Mouse (Mus musculus) liver, adult 2 months (tissue): ENCODE results near the gene Speer4f1. TPM values are rescaled to one million over a fixed set of nuclear protein-coding genes. Genes with fewer than 3 reads are reported as not detected.
A peak's percentile ranks its signal among the peaks of the same experiment; 100 is the strongest.

Experiments used
- DNase-seq: peaks from one replicate; pipeline ENCODE4 v3.0.0-alpha.2; 2011; ENCODE audit warnings: low read depth, low spot score; ENCODE audit errors: extremely low read depth
- H3K27ac ChIP-seq: fragments of 200-500 bp; replicated peaks from 2 replicates; pipeline ENCODE4 v1.5.1; 2012; ENCODE audit warnings: low read depth, mild to moderate bottlenecking, control low read depth, inconsistent platforms, low read length; ENCODE audit not compliant: insufficient read depth
- H3K27me3 ChIP-seq: fragments of 200-500 bp; 2 replicates; pipeline ENCODE4 v1.6.1; 2012; ENCODE audit warnings: mild to moderate bottlenecking, moderate library complexity, low read length, inconsistent platforms; ENCODE audit not compliant: control insufficient read depth, insufficient read depth
- H3K36me3 ChIP-seq: fragments of 200-500 bp; 2 replicates; pipeline ENCODE4 v1.6.1; 2012; ENCODE audit warnings: low read length, inconsistent platforms; ENCODE audit not compliant: control insufficient read depth, insufficient read depth
- H3K4me1 ChIP-seq: fragments of 200-500 bp; 2 replicates; pipeline ENCODE4 v1.6.1; 2011; ENCODE audit warnings: low read length; ENCODE audit not compliant: control insufficient read depth, insufficient read depth
- H3K4me3 ChIP-seq: fragments of 200-500 bp; 2 replicates; pipeline ENCODE4 v1.5.1; 2011; ENCODE audit warnings: low read depth, mild to moderate bottlenecking, control low read depth, low read length, moderate library complexity; ENCODE audit not compliant: insufficient read depth
- H3K79me2 ChIP-seq: fragments of 200-500 bp; 2 replicates; pipeline ENCODE4 v1.6.1; 2012; ENCODE audit warnings: inconsistent platforms, mild to moderate bottlenecking, low read length, moderate library complexity; ENCODE audit not compliant: control insufficient read depth, insufficient read depth
- H3K9ac ChIP-seq: fragments of 200-500 bp; 2 replicates; pipeline ENCODE4 v1.6.1; 2012; ENCODE audit warnings: low read depth, mild to moderate bottlenecking, control low read depth, inconsistent platforms, low read length
- CTCF ChIP-seq: fragments of 200-500 bp; IDR thresholded peaks from 2 replicates; pipeline ENCODE4 v1.5.1; 2011; ENCODE audit warnings: low read depth, low read length, control low read depth
- POLR2A ChIP-seq: fragments of 200-500 bp; IDR thresholded peaks from 2 replicates; pipeline ENCODE4 v1.6.1; 2011; ENCODE audit warnings: low read length, control low read depth; ENCODE audit not compliant: insufficient read depth; ENCODE audit errors: extremely low read depth
- WGBS: fragments of 180-500 bp; shearing (Covaris S2); methylation state at CpG from one replicate; pipeline ENCODE4 v1.1.7; 2018; 5-methylcytosine and 5-hydroxymethylcytosine counted together
- polyA plus RNA-seq: library from polyadenylated mRNA; depleted of rRNA; stranded (reverse); fragments of >200 nt; gene quantifications from 2 replicates; pipeline ENCODE4 v1.2.3, GENCODE M21; 2012; rRNA removed
- total RNA-seq: library from RNA; depleted of rRNA; stranded (reverse); fragments of >200 nt; gene quantifications from 2 replicates; pipeline ENCODE4 v1.2.3, GENCODE M21; 2014; rRNA removed

The Speer4f1 gene
- total and polyA plus RNA-seq, 2 experiments, result not detected

DNA sequence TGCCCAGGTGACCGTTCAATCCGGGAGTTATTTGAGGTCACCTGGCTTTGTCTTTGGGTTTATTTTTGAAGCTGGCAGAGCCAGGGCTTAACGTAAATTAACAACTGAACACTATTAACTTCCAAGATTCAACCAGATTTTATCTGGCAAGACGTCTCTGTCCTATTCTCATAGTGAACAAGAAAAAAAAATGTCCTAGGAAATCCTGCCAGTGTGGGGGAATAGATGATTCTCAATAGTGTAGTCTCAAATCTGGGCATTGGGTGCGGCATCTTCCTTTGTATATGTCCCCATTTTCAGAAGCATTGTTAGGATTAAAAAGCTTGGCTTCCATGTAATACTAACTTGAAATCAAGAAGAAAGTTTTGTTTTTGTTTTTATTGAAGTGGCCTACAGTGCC, 20.8 kb downstream of the Speer4f1 start:
- Histone ChIP-seq H3K36me3 (no peaks in the 10 kb centered on the region), H3K79me2 (no peaks in the 10 kb centered on the region), H3K27ac (no peak overlapping the region), H3K4me1 (no peaks in the 10 kb centered on the region), H3K4me3 (no peak overlapping the region), H3K9ac (no peak overlapping the region), H3K27me3 (no peaks in the 10 kb centered on the region)
- 82% methylated on average over 5 of the region's 5 CpGs for WGBS
- no peak for DNase-seq
- TF ChIP-seq CTCF (no peak), POLR2A (no peak)

DNA sequence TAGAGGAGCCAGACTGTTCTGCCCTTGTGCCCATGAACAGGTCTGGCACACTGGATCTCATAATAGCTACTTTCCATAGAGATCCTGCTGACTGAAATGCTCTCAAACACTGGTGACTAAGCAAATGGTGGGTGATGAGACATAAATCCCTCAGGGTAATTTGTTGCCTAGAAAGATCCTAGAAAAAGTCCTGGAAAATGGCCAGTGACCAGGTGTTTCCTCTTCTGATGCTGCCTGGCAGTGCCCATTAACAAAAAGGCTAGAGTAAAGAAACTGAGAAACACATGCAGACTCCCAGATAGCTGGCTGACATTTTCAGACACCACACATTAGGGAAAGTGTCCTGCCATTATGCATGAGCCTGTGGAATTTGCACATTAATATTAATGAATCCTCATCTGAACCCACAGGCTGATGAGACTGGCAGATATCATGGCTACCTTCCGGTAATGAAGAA, 24.0 kb downstream of the Speer4f1 start:
- Histone ChIP-seq H3K4me3 (no peak overlapping the region), H3K9ac (no peak overlapping the region), H3K4me1 (no peaks in the 10 kb centered on the region), H3K79me2 (no peaks in the 10 kb centered on the region), H3K27ac (no peak overlapping the region), H3K27me3 (no peaks in the 10 kb centered on the region), H3K36me3 (no peaks in the 10 kb centered on the region)
- 90% methylated on average over 1 of the region's 1 CpGs for WGBS
- DNase-seq, result no peak
- TF ChIP-seq CTCF (no peak), POLR2A (no peak)

DNA sequence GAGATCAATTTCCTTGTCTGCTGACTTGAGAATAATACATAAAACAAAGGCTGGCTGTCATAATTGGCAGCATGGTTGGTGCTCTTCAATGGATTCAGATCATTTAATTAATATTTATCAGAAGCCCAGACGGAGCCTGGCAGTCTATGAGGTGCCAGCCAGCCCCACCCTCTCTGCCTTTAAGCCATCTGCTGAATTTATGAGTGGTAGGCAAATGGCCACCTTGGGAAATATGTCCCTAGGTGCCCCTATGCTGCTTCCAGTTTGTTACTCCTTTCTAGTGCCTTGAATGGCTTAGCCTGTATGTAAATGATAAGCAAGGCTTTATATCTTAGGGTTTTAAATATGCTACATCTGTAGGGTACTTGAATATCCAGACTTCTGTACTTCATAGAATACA, 25.0 kb downstream of the Speer4f1 start:
- H3K79me2 ChIP-seq, result no peaks in the 10 kb centered on the region
- H3K9ac ChIP-seq, result no peak overlapping the region
- TF ChIP-seq POLR2A (no peak), CTCF (no peak)
- H3K4me3 ChIP-seq, result no peak overlapping the region
- WGBS, result 73% methylated on average over 1 of the region's 1 CpGs
- H3K27ac ChIP-seq, result no peak overlapping the region
- no peaks in the 10 kb centered on the region for H3K4me1 ChIP-seq
- H3K36me3 ChIP-seq, result no peaks in the 10 kb centered on the region
- no peaks in the 10 kb centered on the region for H3K27me3 ChIP-seq
- no peak for DNase-seq

DNA sequence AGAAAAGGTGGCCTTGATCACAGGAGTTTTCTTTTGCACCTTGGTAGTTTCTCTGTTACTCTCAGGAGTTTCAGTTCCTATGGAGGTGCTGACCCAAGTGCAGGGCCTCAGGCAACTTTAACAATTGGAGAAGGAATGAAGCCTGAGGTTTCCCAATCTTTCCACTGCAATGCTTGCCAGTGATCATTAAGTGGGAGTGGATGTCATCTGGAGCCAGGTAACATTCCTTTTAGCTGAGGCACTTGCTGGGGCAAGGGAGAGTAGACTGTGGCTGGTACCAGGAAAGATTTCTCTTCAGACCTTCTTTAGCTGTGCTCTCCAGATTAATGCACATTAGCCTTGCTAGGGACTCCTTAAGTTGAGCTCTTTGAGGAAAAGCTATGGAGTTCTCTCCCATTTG, 29.6 kb downstream of the Speer4f1 start:
- H3K4me1 ChIP-seq, result no peaks in the 10 kb centered on the region
- no peak overlapping the region for H3K9ac ChIP-seq
- H3K27ac ChIP-seq, result no peak overlapping the region
- H3K36me3 ChIP-seq, result no peaks in the 10 kb centered on the region
- peak; percentile 23 for DNase-seq
- H3K27me3 ChIP-seq, result no peaks in the 10 kb centered on the region
- H3K4me3 ChIP-seq, result no peak overlapping the region
- no peaks in the 10 kb centered on the region for H3K79me2 ChIP-seq
- TF ChIP-seq POLR2A (no peak), CTCF (no peak)

DNA sequence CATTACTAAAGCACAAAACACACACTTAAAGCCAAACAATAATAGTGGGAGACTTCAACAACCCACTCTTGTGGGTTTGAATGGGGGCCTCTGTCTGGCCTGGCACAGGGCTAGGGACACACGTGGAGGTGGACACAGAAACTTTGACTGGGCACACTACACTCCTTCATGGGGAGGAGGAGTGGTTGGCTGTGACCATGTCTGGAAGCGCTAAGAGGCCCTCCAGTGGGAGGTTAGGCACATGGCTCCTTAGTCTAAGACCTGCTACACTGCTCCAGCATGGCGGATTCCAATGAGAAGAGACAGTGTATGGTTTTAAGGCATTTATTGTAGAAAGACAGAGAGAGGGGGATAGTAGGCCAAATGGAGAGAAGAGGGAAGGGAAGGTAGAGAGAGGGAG, 32.1 kb downstream of the Speer4f1 start:
- Histone ChIP-seq H3K79me2 (no peaks in the 10 kb centered on the region), H3K4me1 (no peaks in the 10 kb centered on the region), H3K36me3 (no peaks in the 10 kb centered on the region), H3K9ac (no peak overlapping the region), H3K27me3 (no peaks in the 10 kb centered on the region), H3K27ac (no peak overlapping the region), H3K4me3 (no peak overlapping the region)
- peak; percentile 10 for DNase-seq
- TF ChIP-seq POLR2A, result no peak
- peak; percentile 40; the same call in 1 of the 2 replicates for TF ChIP-seq CTCF
- WGBS, result 76% methylated on average over 3 of the region's 3 CpGs

Other genes with a start within 250 kb of the Speer4f1 start
- not detected in 2 replicates for gene Speer4f2, start 102.9 kb upstream of the Speer4f1 start, total RNA-seq
- gene Speer4f2, start 102.9 kb upstream of the Speer4f1 start, polyA plus RNA-seq, result not detected in 2 replicates
- gene Sema3c, start 98.2 kb downstream of the Speer4f1 start, total RNA-seq, result 0.55 and 0.67 TPM in 2 replicates
- gene Sema3c, start 98.2 kb downstream of the Speer4f1 start, polyA plus RNA-seq, result 0.19 and 0.28 TPM in 2 replicates